Mouse (Mus musculus): ENCODE measurements at regions not wholly inside any gene's neighbourhood (a gene's known extent, or its start where the extent isn't known, plus 50 kb on each side); places are given as distances from the start of the nearest gene placed in this dataset.

DNA sequence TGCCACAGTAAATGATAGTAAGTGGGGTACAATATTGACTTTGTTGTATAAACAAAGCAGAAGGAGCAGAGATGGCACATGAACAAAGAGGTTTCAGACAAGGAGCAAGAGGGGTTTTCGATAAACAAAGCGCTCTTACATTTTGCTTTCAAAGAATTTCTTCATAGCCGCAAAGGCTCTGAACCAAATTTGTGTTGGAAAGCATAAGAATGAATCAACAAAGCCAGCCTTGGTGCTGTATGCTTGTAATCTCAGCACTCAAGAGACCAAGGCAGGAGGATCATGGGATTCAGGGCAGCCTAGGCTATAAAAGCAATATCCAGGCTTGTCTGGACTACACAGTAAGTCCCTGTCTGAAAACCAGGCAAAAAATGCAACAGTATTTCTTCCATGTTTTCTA lies 62.0 kb upstream of the Clint1 start:
- no peak for ATAC-seq (ENCODE audit: low TSS enrichment)

GRCm38 (mm10) chr11:45790504-45790903 lies 61.3 kb upstream of the Clint1 start:
- no peak for ATAC-seq (ENCODE audit: low TSS enrichment)

DNA sequence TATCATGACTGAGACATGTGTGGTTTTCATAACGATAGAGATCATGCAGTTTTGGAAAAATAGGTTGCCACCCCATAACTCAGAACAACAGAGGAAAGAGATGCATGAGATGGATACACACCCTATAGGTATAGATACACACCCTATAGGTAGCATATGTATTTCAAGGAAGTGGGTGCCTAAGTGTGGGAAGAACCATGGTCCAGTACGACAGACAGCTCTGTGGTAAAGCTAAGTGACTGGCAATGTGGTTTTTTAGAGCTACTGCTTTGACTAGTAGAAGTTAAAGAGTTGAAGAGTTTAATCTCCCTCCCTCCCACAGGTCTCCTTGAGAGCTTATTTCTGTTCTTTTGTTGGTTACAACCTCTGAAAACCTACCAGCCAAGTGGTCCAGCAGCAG lies 60.2 kb upstream of the Clint1 start:
- no peak for ATAC-seq (ENCODE audit: low TSS enrichment)

- ATAC-seq (ENCODE audit: low TSS enrichment): no peak
These were observed 57.4 kb upstream of the Clint1 start for GRCm38 (mm10) chr11:45794361-45794981.

- peak; percentile 52 for ATAC-seq (ENCODE audit: low TSS enrichment)
These were observed 56.5 kb upstream of the Clint1 start for GRCm38 (mm10) chr11:45795322-45795721.

GRCm38 (mm10) chr11:45795731-45796130 lies 56.1 kb upstream of the Clint1 start:
- peak; percentile 94 for ATAC-seq (ENCODE audit: low TSS enrichment)

GRCm38 (mm10) chr11:45799732-45800386 lies 52.0 kb upstream of the Clint1 start:
- ATAC-seq (ENCODE audit: low TSS enrichment): no peak

All from frontal cortex, adult (tissue).